Mouse (Mus musculus) heart, postnatal 0 days (tissue): ENCODE data around the gene Dclk1. TPM values are rescaled to one million over a fixed set of nuclear protein-coding genes. Genes with fewer than 3 reads are reported as not detected.

Experiments
- ATAC-seq: fragments of 200-750 bp; cut with Nextera tagmentation; 2 replicates; pipeline ENCODE4 v1.8.0; 2017; ENCODE audit warnings: low read depth, moderate number of reproducible peaks, moderate library complexity; ENCODE audit not compliant: insufficient read depth
- DNase-seq: peaks from one replicate; pipeline ENCODE4 v3.0.0-alpha.2; 2016; ENCODE audit warnings: low spot score
- H3K27ac ChIP-seq: fragments of 300-500 bp; sonication (generic); 2 replicates; pipeline ENCODE4 v1.5.1; 2014; ENCODE audit warnings: low read depth, mild to moderate bottlenecking
- H3K27me3 ChIP-seq: fragments of 300-500 bp; sonication (generic); 2 replicates; pipeline ENCODE4 v1.6.1; 2014; ENCODE audit warnings: low read length, mixed read lengths; ENCODE audit not compliant: control insufficient read depth, insufficient read depth
- H3K36me3 ChIP-seq: fragments of 300-500 bp; sonication (generic); replicated peaks from 2 replicates; pipeline ENCODE4 v1.6.1; 2014; ENCODE audit warnings: low read length, mixed read lengths; ENCODE audit not compliant: control insufficient read depth, insufficient read depth
- H3K4me1 ChIP-seq: fragments of 300-500 bp; sonication (generic); 2 replicates; pipeline ENCODE4 v1.6.1; 2014; ENCODE audit warnings: antibody characterized with exemption; ENCODE audit not compliant: control insufficient read depth, insufficient read depth
- H3K4me2 ChIP-seq: fragments of 300-500 bp; sonication (generic); 2 replicates; pipeline ENCODE4 v1.6.1; 2014; ENCODE audit warnings: low read depth, mild to moderate bottlenecking, low read length, moderate library complexity
- H3K4me3 ChIP-seq: fragments of 300-500 bp; sonication (generic); 2 replicates; pipeline ENCODE4 v1.5.1; 2014; ENCODE audit warnings: low read depth, low read length
- H3K9ac ChIP-seq: fragments of 300-500 bp; sonication (generic); replicated peaks from 2 replicates; pipeline ENCODE4 v1.6.1; 2014; ENCODE audit warnings: low read depth, low read length, mixed read lengths
- H3K9me3 ChIP-seq: fragments of 300-500 bp; sonication (generic); replicated peaks from 2 replicates; pipeline ENCODE4 v1.6.1; 2016; ENCODE audit warnings: low read length; ENCODE audit not compliant: control insufficient read depth
- CTCF ChIP-seq: IDR thresholded peaks from 2 replicates; pipeline ENCODE4 v1.5.1; 2016; ENCODE audit warnings: antibody characterized with exemption, control low read depth, low read depth
- EP300 ChIP-seq: IDR thresholded peaks from 2 replicates; pipeline ENCODE4 v1.6.1; 2016; ENCODE audit warnings: antibody characterized with exemption, low read depth
- WGBS: fragments of 180-500 bp; shearing (Covaris S2); extraction: QIAGEN DNeasy Blood & Tissue Kit; methylation state at CpG from one replicate; pipeline ENCODE4 v1.1.7; 2014; 5-methylcytosine and 5-hydroxymethylcytosine counted together
- polyA plus RNA-seq: library from polyadenylated mRNA; unstranded; fragments of >200 nt; fragmentation: Nextera tagmentation; extraction: Ambion mirVana; gene quantifications from 2 replicates; pipeline ENCODE4 v1.2.1, GENCODE M21; 2015
- total RNA-seq: library from RNA; depleted of rRNA; stranded (reverse); fragments of >200 nt; gene quantifications from 2 replicates; pipeline ENCODE4 v1.2.3, GENCODE M21; 2014; ENCODE audit warnings: low replicate concordance

Gene Dclk1
- total and polyA plus RNA-seq, 2 experiments from 2014 or later = 4.9 to 18.7 TPM

GRCm38 (mm10) chr3:55446681-55447080 lies 204.5 kb downstream of the Dclk1 start:
- TF ChIP-seq CTCF (no peak), EP300 (no peak)
- Histone ChIP-seq H3K9ac (no peak overlapping the region), H3K9me3 (no peaks in the 10 kb centered on the region), H3K4me1 (0 out of 2 replicates have a peak, but pooled peaks cover 3% of the 10 kb centered on the region), H3K36me3 (no peaks in the 10 kb centered on the region), H3K27me3 (no peaks in the 10 kb centered on the region), H3K27ac (no peak overlapping the region), H3K4me2 (no peak overlapping the region), H3K4me3 (no peak overlapping the region)
- ATAC-seq = no peak
- DNase-seq = no peak
- 82% methylated on average over 7 of the region's 7 CpGs for WGBS

- no peak for TF ChIP-seq EP300
- Histone ChIP-seq H3K9ac (no peak overlapping the region), H3K4me3 (no peak overlapping the region), H3K9me3 (no peaks in the 10 kb centered on the region), H3K4me1 (0 out of 2 replicates have a peak, but pooled peaks cover 3% of the 10 kb centered on the region), H3K4me2 (no peak overlapping the region), H3K27ac (no peak overlapping the region; the same call in 1 of the 2 replicates), H3K27me3 (no peaks in the 10 kb centered on the region), H3K36me3 (no peaks in the 10 kb centered on the region)
- DNase-seq (peak; percentile 48), ATAC-seq (0 out of 2 replicates have a peak, but pooled peaks have one; percentile 49)
- 85% methylated on average over 5 of the region's 5 CpGs for WGBS
Measured at GRCm38 (mm10) chr3:55447486-55448460, 205.6 kb downstream of the Dclk1 start.

GRCm38 (mm10) chr3:55449148-55449547 lies 207.0 kb downstream of the Dclk1 start:
- 84% methylated on average over 2 of the region's 2 CpGs for WGBS
- H3K9me3 ChIP-seq = no peaks in the 10 kb centered on the region
- no peak overlapping the region for H3K4me2 ChIP-seq
- ATAC-seq (no peak), DNase-seq (no peak)
- no peaks in the 10 kb centered on the region for H3K27me3 ChIP-seq
- no peak overlapping the region for H3K4me3 ChIP-seq
- no peaks in the 10 kb centered on the region for H3K36me3 ChIP-seq
- no peak overlapping the region for H3K9ac ChIP-seq
- H3K4me1 ChIP-seq = 0 out of 2 replicates have a peak, but pooled peaks cover 3% of the 10 kb centered on the region
- no peak overlapping the region for H3K27ac ChIP-seq
- no peak for TF ChIP-seq EP300
- no peak for TF ChIP-seq CTCF

DNA sequence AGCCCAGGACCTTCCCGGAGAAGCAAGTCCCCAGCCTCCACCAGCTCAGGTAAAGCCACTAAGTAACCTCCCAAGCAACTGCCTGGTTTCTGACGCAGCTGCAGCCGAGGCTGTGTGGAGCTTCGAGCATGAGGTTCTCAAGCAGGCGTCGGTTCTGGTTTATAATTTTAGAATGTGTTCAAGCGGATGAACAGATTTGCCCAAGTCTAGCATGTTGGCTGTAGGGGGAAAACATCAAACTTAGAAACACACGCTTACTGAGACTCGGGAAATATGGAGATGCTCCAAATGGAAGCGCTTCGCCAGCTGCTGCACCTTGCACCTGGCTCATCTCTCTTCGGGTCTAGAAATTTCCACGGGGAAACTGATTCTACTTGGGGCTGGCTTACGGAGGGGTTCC lies 208.9 kb downstream of the Dclk1 start:
- H3K9me3 ChIP-seq = no peaks in the 10 kb centered on the region
- no peak overlapping the region for H3K4me2 ChIP-seq
- WGBS = 86% methylated on average over 14 of the region's 14 CpGs
- no peaks in the 10 kb centered on the region for H3K27me3 ChIP-seq
- H3K4me3 ChIP-seq = no peak overlapping the region
- H3K27ac ChIP-seq = no peak overlapping the region
- TF ChIP-seq CTCF = no peak
- no peak for TF ChIP-seq EP300
- no peak overlapping the region for H3K9ac ChIP-seq
- ATAC-seq (no peak), DNase-seq (no peak)
- 0 out of 2 replicates have a peak, but pooled peaks cover 3% of the 10 kb centered on the region for H3K4me1 ChIP-seq
- no peaks in the 10 kb centered on the region for H3K36me3 ChIP-seq

GRCm38 (mm10) chr3:55451877-55452276 lies 209.7 kb downstream of the Dclk1 start:
- DNase-seq (no peak), ATAC-seq (no peak)
- no peak for TF ChIP-seq CTCF
- TF ChIP-seq EP300 = no peak
- Histone ChIP-seq H3K27me3 (no peaks in the 10 kb centered on the region), H3K9me3 (no peaks in the 10 kb centered on the region), H3K4me2 (no peak overlapping the region), H3K4me1 (0 out of 2 replicates have a peak, but pooled peaks cover 3% of the 10 kb centered on the region), H3K9ac (no peak overlapping the region), H3K36me3 (no peaks in the 10 kb centered on the region), H3K27ac (no peak overlapping the region), H3K4me3 (no peak overlapping the region)
- WGBS = 69% methylated on average over 3 of the region's 3 CpGs
